Mouse (Mus musculus) layer of hippocampus, adult 11-12 months (tissue): ENCODE data around the gene Sars.

Experiments
- DNase-seq: peaks from one replicate; pipeline ENCODE4 v3.0.0; 2022; ENCODE audit warnings: low spot score

Gene Sars

GRCm38 (mm10) chr3:108444698-108445365 is at the start of gene Sars:
Sars (minus strand) TSS chr3:108445209.
- peak; percentile 92 for DNase-seq

GRCm38 (mm10) chr3:108489968-108490367 is 45.0 kb upstream of the Sars start:
- no peak for DNase-seq

GRCm38 (mm10) chr3:108484749-108485148 is 39.7 kb upstream of the Sars start:
- no peak for DNase-seq

DNA sequence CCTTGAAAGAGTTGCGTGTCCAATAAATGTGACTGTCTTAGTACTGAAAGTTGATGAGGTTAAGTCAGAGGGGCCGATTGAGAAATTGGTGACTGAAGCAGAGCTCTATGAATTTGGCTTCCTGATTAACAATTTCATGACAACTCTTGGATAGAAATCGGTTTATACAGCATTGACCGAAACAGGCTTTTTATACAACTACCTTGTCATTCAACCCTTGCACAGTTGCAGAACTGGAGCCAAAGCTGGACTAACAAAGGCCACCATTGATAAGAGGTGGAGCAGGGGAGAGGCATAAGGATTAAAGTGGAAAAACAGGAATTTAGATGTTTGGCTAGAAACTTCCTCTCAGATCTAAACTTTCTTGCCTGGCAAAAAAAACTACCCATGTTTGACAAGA is 33.8 kb upstream of the Sars start:
- DNase-seq, result no peak

- no peak for DNase-seq
Measured at GRCm38 (mm10) chr3:108476761-108477619, 32.0 kb upstream of the Sars start.

DNA sequence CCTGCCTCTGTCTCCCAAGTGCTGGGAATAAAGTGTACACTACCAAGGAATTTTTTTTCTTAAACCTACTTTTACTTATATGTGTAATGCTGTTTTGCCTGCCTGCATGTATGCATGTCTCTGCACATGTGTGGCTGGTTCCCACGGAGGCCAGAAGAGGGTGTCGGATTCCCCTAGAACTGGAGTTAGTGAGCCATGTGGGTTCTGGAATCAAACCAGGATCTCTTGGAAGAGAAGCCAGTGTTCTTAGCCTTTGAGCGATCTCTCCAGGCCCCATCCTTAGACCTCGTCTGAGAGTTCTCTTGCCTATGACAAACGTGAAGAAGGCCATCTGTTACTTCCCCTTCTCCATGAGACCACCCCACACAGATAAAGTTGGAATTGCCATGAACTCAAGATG is 30.5 kb upstream of the Sars start:
- DNase-seq, result no peak

DNA sequence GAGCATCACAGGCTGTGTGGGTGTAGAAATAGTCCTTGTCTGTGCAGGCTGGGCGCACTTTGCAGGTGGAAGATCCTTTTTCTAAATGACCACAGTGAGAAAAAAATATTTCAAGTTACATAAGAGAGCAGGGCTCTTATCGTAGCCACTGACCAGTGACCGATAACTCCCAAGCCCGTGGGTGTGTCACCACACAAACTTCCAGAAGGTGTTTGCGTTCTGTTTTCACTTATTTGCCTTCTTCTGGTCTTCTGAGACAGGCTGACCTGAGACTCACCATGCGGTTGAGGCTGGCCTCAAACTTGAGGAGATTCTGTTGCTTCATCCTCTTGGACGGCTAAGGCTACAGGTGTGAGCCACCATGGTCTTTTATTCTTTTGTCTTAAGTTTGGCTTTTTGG is 30.0 kb upstream of the Sars start:
- no peak for DNase-seq

DNA sequence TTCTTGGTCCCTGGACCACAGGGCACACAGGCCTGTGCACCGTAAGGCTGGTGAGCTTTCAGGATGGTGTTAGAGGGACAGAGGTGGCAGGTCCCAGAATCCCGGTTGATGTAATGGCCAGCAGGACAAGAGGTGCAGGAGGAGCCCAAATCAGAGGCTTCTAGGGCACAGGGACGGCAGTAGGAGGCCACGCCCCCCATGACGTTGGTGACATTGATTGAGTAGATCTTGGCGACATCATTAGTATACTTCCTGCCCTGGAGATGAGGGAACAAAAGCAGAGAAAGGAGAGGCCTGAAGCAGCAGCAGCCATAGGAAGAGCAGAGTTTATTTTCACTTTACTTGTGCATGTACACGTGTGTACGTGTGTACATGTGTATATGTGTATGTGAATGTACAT is 22.8 kb upstream of the Sars start:
- DNase-seq, result no peak

- peak; percentile 43 for DNase-seq
Measured at GRCm38 (mm10) chr3:108466425-108466824, 21.4 kb upstream of the Sars start.

- DNase-seq, result no peak
Measured at GRCm38 (mm10) chr3:108458866-108459265, 13.9 kb upstream of the Sars start.

DNA sequence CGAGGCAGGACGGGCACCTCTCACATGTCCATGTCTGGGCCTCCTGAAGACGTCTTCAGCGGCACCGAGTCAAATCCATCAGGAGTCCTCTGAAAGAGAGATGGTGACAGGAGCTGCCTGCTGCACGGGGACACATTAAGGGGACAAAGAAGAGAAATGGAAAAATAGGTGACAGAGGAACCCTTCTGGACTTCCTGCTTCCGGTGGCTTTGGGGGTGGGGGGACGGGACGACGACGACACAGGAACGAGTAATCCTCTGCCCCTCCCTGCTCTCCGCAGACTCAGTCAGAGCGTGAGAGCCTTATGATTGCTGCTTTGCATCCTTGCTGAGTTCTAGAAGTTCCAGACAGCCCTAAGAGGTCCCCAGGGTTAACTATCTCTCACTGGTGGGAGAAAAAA is 13.4 kb upstream of the Sars start:
- DNase-seq, result no peak

GRCm38 (mm10) chr3:108454172-108454571 is 9.2 kb upstream of the Sars start:
- DNase-seq, result no peak

- no peak for DNase-seq
Measured at GRCm38 (mm10) chr3:108451969-108452368, 7.0 kb upstream of the Sars start.

DNA sequence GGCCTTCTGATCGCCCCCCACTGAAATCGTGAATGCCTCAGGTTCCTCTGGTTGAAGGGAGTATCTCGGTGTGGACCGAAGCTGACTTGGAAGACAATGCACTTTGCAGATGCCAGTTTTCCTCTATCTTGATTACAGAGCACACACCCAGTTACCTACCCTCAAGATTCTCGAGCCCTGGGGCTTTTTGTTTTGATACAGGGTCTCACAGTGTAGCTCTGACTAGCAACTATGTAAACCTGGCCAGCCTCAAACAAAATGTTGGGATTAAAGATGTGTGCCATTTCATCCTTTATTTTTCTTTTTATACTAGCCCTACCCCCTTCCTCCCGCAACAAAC is 327 bp upstream of the Sars start:
- no peak for DNase-seq

DNA sequence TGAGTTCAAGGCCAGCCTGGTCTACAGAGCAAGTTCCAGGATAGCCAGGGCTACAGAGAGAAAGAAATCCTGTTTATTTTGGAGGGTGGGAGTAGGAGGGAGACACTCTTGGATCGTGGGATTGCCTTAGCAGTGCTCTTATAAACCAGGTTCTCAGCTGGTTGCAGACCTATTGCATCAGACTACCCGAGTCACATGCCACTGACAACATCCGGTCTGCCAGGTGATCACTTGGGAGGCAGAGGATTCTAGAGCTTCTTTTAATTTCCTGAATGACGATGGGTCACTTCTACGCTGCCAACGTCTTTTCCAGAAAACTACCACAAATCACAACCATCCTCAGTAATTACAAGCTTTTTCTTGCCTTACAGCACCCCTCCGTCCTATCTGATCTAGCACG is 980 bp downstream of the Sars start:
- DNase-seq, result no peak

DNA sequence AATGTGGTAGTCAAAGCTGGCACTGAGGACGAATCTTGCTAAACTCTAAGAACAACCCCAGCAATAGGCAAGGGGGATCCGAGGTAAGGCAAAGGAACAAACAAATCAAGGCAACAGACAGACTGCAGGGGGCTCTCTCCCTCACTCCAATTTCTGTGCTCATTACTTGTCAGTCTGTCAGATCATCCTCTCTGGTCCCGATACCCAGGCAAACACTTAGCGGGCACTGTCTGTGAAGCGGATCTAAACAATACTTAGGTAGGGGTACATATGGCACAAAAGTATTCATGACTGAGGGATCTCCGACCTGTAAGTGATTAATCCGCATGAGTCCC is 8.7 kb downstream of the Sars start:
- no peak for DNase-seq

DNA sequence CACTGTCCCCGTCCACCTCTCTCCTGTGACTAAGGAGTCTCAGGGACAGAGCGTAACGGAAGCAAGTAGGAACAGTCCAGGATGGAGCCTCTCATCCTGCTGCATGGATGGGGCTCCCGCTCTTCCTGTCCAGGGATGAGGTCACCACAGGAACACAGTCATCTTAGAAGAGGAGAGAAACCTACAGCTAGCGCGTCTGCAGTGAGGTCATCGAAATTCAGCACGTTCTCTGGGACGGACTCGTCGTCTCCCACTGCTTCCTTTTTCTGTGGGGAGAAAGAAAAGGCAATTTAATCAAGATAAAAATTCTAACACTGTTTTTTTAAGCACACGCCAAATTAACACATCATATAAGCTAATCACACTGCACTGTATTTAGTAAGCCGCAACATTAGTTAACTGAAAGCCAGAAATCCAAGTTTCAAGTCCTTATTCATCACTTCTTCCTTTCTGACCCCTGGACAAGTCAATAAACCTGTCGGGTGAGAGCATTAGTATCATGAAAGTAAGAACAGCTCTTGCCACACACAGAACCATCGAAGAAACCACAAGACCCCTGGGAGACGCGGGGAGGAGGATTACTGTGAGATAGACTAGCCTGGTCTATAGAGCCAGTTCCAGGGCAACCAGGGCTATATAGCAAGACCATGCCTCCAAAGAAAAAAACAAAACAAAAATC is 9.2 kb downstream of the Sars start:
- DNase-seq, result no peak

DNA sequence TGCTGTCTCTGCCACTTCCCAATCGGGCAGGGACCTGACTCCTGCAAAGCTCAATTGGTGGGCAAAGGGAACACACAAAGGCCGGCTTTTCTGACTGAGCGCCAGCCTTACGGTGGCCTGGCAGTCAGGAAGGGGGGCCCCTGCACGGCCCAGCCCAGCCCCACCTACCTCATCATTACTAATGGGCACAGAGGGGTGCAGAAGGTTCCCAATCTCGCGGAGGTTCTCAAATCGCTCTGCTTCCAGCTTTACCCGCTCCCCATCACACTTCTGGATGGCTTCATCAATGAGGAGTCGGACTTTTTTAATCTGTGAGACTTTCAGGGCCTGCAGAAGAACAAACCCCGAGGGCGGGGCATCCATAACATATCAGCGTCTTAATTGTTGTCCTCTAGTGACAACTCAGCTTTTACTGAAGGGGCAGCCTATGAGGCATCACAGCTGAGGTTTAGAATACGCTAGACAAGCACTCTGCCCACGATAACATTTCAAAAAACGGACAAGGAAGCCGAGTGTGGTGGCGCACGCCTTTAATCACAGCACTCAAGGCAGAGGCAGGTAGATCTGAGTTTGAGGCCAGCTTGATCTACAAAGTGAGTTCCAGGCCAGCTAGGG is 11.0 kb downstream of the Sars start:
- no peak for DNase-seq

DNA sequence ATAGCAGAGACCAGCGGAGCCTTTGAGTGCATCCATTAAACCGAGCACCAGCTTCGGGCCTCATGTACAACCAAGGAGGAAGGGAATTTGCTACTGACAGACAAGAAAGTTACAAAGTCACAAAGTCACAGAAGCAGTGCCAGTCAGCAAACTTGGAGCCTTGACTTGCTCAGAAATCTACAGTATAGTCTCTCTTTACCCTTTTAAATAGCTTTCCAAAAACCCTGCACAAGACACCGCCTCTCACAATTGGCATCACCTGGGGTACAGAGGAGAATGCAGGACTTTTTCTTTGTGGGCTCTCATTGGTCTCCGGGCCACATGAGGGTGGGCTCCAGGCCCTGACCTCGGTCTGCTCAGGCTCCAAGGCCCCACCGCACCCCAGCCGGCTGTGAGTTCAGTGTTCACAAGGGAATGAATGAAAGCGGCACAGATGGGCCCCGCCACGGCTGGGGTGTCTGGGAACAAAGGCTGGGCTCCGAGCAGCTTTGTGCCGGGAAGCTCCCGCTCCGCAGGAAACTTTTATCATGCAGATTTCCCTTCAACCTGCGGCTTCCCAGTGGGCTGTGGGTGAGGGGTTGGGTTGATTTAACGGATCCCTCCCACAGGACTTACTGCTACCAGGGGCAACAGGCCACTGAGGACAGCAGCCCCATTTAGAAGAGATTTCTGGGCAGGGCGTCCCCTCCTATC is 11.7 kb downstream of the Sars start:
- DNase-seq, result no peak

DNA sequence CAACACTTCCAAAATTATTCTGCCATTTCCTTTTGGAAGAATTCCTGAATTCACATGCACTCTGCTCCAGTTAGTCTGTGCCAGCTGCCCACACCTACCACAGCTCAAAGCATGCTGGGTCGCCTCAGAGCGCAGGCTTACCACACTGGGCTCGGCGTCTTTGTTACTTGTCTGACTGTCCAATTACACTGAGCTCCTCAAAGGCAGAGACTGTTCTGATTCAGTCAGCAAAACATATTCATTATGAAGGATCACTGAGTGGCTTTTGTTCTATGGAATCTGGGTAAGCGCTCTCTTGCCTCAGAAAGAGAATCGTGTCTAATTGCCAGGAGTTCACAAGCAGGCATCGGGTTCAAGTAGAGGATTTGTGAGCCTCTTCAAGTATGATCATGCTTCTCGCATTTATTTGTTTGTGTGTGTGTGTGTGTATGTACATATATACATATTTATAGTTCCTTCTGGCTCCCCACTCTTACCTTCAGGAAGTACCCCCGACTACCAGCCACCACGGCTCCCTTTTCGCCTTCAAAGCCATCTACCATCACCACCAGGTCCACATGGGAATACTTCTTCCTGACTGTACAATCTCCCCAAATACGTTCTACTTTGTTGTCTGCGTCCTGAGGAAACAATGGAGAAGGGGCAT is 12.3 kb downstream of the Sars start:
- DNase-seq, result no peak

DNA sequence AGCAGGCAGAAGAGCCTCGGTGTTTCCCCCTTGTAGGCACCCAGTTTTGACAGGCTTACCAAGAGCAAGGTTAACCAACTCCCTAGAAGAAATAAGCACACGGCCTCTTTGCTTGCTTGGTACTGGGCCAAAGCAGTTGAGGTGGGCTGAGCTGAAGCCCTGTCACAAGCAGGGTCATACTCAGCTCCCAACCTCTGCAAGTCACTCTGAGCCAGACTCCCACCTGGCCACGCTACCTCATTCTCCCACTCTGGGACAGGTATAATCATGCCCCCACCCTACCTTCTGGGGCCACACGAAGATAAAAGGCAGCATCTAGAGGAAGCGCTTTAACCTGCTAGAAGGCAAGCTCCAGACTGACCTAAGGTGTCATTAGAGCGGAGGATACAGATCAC is 19.4 kb downstream of the Sars start:
- no peak for DNase-seq
